Mouse (Mus musculus): ENCODE results near the gene Vps25. TPM values are rescaled to one million over a fixed set of nuclear protein-coding genes. Genes with fewer than 3 reads are reported as not detected.

Gene Vps25
- total RNA-seq, 1 experiment = 105 TPM

DNA sequence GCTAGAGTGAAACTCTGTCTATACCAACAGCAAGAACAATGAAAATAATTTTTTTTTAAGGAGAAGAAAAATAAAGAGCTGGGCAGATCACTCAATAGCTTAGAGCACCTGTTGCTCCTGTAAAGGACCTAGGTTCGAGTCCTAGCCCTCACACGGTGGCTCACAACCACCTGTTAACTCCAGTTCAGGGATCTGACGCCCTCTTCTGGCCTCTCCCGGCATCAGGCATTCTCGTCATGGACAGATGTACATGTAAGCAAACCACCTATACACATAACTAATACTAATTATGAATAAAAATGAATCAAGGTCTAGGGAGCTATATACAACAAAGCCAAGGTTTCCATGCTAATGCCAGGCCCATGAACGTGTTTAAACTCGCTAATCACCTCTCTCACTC, 47.4 kb downstream of the Vps25 start:
- in situ Hi-C loops (cut with MboI; ENCODE audit: low sequenced_read_pairs in 2 of 2, unreplicated experiment in 2 of 2) = no loop called here
- no peak overlapping the region for H3K27ac ChIP-seq (ENCODE audit: insufficient read depth, low read depth, low read length, poor library complexity, severe bottlenecking)
- TF ChIP-seq ZC3H11A (IDR thresholded peaks at IDR 0.05; ENCODE audit: borderline replicate concordance, low read depth, low read length) (no peak), MAFK (IDR thresholded peaks at IDR 0.05; ENCODE audit: insufficient read depth, low read depth, low read length) (no peak), HCFC1 (IDR thresholded peaks at IDR 0.05; ENCODE audit: borderline replicate concordance, insufficient read depth, low read length) (no peak)

GRCm38 (mm10) chr11:101301299-101302003, 47.9 kb downstream of the Vps25 start:
- no peaks in the 10 kb centered on the region for H3K4me1 ChIP-seq (ENCODE audit: control insufficient read depth in 2 of 2, insufficient read depth in 2 of 2, low read length in 2 of 2, poor library complexity in 1 of 2)
- H3K9me3 ChIP-seq (ENCODE audit: control insufficient read depth, insufficient read depth, low read depth, low read length) = no peaks in the 10 kb centered on the region
- H3K36me3 ChIP-seq (ENCODE audit: control insufficient read depth, insufficient read depth, low read length, poor library complexity, severe bottlenecking) = peaks cover 4% of the 10 kb centered on the region; the same call in 1 of the 2 replicates
- H3K27ac ChIP-seq (ENCODE audit: insufficient read depth, low read depth, low read length, poor library complexity, severe bottlenecking) = no peak overlapping the region
- peak overlapping the region; percentile 83 to 93 for H3K4me3 ChIP-seq (ENCODE audit: insufficient read depth in 1 of 2, low read depth in 1 of 2, low read length in 2 of 2, poor library complexity in 1 of 2, severe bottlenecking in 1 of 2)
- TF ChIP-seq ZC3H11A (IDR thresholded peaks at IDR 0.05; ENCODE audit: borderline replicate concordance, low read depth, low read length) (no peak), CHD2 (IDR thresholded peaks at IDR 0.05; ENCODE audit: low read depth, low read length) (no peak), ZNF384 (IDR thresholded peaks at IDR 0.05; ENCODE audit: low read depth, low read length) (no peak), HCFC1 (IDR thresholded peaks at IDR 0.05; ENCODE audit: borderline replicate concordance, insufficient read depth, low read length) (no peak), MAFK (IDR thresholded peaks at IDR 0.05; ENCODE audit: insufficient read depth, low read depth, low read length) (no peak)
- in situ Hi-C loops (cut with MboI; ENCODE audit: low sequenced_read_pairs in 2 of 2, unreplicated experiment in 2 of 2) = no loop called here
- no peak for DNase-seq (ENCODE audit: low read depth, low spot score)
- peak overlapping the region; percentile 87 for H3K9ac ChIP-seq (ENCODE audit: insufficient read depth, low read depth, low read length, poor library complexity, severe bottlenecking)

More for the DNA sequence above, 47.4 kb downstream of the Vps25 start:
- H3K9me3 ChIP-seq (ENCODE audit: control insufficient read depth, insufficient read depth, low read depth, low read length) = no peaks in the 10 kb centered on the region
- no peak for DNase-seq (ENCODE audit: low read depth, low spot score)
- peak overlapping the region; percentile 83 to 93; a peak in 3 of 4 replicates for H3K4me3 ChIP-seq (ENCODE audit: insufficient read depth in 1 of 2, low read depth in 1 of 2, low read length in 2 of 2, poor library complexity in 1 of 2, severe bottlenecking in 1 of 2)
- H3K9ac ChIP-seq (ENCODE audit: insufficient read depth, low read depth, low read length, poor library complexity, severe bottlenecking) = no peak overlapping the region
- H3K4me1 ChIP-seq (ENCODE audit: control insufficient read depth in 2 of 2, insufficient read depth in 2 of 2, low read length in 2 of 2, poor library complexity in 1 of 2) = no peaks in the 10 kb centered on the region
- peaks cover 4% of the 10 kb centered on the region; the same call in 1 of the 2 replicates for H3K36me3 ChIP-seq (ENCODE audit: control insufficient read depth, insufficient read depth, low read length, poor library complexity, severe bottlenecking)

GRCm38 (mm10) chr11:101302004-101302798, 48.7 kb downstream of the Vps25 start, which contains the start of gene Becn1:
Becn1 (minus strand) TSS chr11:101302286.
- peaks cover 0 to 3% of the 10 kb centered on the region in 2 experiments; a peak in 1 of 4 replicates for H3K4me1 ChIP-seq (ENCODE audit: control insufficient read depth in 2 of 2, insufficient read depth in 2 of 2, low read length in 2 of 2, poor library complexity in 1 of 2)
- H3K36me3 ChIP-seq (ENCODE audit: control insufficient read depth, insufficient read depth, low read length, poor library complexity, severe bottlenecking) = peaks cover 4% of the 10 kb centered on the region; the same call in 1 of the 2 replicates
- in situ Hi-C loops (cut with MboI; ENCODE audit: low sequenced_read_pairs in 2 of 2, unreplicated experiment in 2 of 2) = no loop called here
- no peak for TF ChIP-seq HCFC1 (IDR thresholded peaks at IDR 0.05; ENCODE audit: borderline replicate concordance, insufficient read depth, low read length)
- no peak for TF ChIP-seq ZNF384 (IDR thresholded peaks at IDR 0.05; ENCODE audit: low read depth, low read length)
- TF ChIP-seq MAFK (IDR thresholded peaks at IDR 0.05; ENCODE audit: insufficient read depth, low read depth, low read length) = no peak
- TF ChIP-seq ZC3H11A (IDR thresholded peaks at IDR 0.05; ENCODE audit: borderline replicate concordance, low read depth, low read length) = no peak
- no peak for TF ChIP-seq CHD2 (IDR thresholded peaks at IDR 0.05; ENCODE audit: low read depth, low read length)
- H3K9ac ChIP-seq (ENCODE audit: insufficient read depth, low read depth, low read length, poor library complexity, severe bottlenecking) = peak within 1 kb of the TSS; percentile 87
- peak within 1 kb of the TSS; percentile 83 to 93 for H3K4me3 ChIP-seq (ENCODE audit: insufficient read depth in 1 of 2, low read depth in 1 of 2, low read length in 2 of 2, poor library complexity in 1 of 2, severe bottlenecking in 1 of 2)
- peak; percentile 95 for DNase-seq (ENCODE audit: low read depth, low spot score)
- H3K27ac ChIP-seq (ENCODE audit: insufficient read depth, low read depth, low read length, poor library complexity, severe bottlenecking) = no peak within 1 kb of the TSS
- no peaks in the 10 kb centered on the region for H3K9me3 ChIP-seq (ENCODE audit: control insufficient read depth, insufficient read depth, low read depth, low read length)

GRCm38 (mm10) chr11:101307744-101308143, 54.2 kb downstream of the Vps25 start:
- H3K36me3 ChIP-seq (ENCODE audit: control insufficient read depth, insufficient read depth, low read length, poor library complexity, severe bottlenecking) = no peaks in the 10 kb centered on the region
- H3K4me1 ChIP-seq (ENCODE audit: control insufficient read depth in 2 of 2, insufficient read depth in 2 of 2, low read length in 2 of 2, poor library complexity in 1 of 2) = peaks cover 2 to 5% of the 10 kb centered on the region in 2 experiments; a peak in 1 of 4 replicates
- no peak overlapping the region; the same call in 1 of the 2 replicates for H3K9ac ChIP-seq (ENCODE audit: insufficient read depth, low read depth, low read length, poor library complexity, severe bottlenecking)
- in situ Hi-C loops (cut with MboI; ENCODE audit: low sequenced_read_pairs in 2 of 2, unreplicated experiment in 2 of 2) = no loop called here
- H3K9me3 ChIP-seq (ENCODE audit: control insufficient read depth, insufficient read depth, low read depth, low read length) = no peaks in the 10 kb centered on the region
- no peak overlapping the region; the same call in 1 of the 2 replicates for H3K27ac ChIP-seq (ENCODE audit: insufficient read depth, low read depth, low read length, poor library complexity, severe bottlenecking)
- TF ChIP-seq CHD2 (IDR thresholded peaks at IDR 0.05; ENCODE audit: low read depth, low read length) (peak; percentile 36; the same call in 1 of the 2 replicates), HCFC1 (IDR thresholded peaks at IDR 0.05; ENCODE audit: borderline replicate concordance, insufficient read depth, low read length) (no peak)
- no peak overlapping the region for H3K4me3 ChIP-seq (ENCODE audit: insufficient read depth in 1 of 2, low read depth in 1 of 2, low read length in 2 of 2, poor library complexity in 1 of 2, severe bottlenecking in 1 of 2)
- DNase-seq (ENCODE audit: low read depth, low spot score) = peak; percentile 51

Other genes with a start within 250 kb of the Vps25 start
- gene Atp6v0a1, start 244.3 kb upstream of the Vps25 start, total RNA-seq (2012; rRNA removed) = 38.1 and 43.4 TPM in 2 replicates
- 4.7 and 9.2 TPM in 2 replicates for gene Naglu, start 183.7 kb upstream of the Vps25 start, total RNA-seq (2012; rRNA removed)
- gene Hsd17b1, start 175.3 kb upstream of the Vps25 start, total RNA-seq (2012; rRNA removed) = 2.4 and 3.4 TPM in 2 replicates
- 21.9 and 22.9 TPM in 2 replicates for gene Coasy, start 171.1 kb upstream of the Vps25 start, total RNA-seq (2012; rRNA removed)
- gene Mlx, start 166.4 kb upstream of the Vps25 start, total RNA-seq (2012; rRNA removed) = 30.7 and 42.0 TPM in 2 replicates
- gene Psmc3ip, start 158.3 kb upstream of the Vps25 start, total RNA-seq (2012; rRNA removed) = 20.6 and 31.5 TPM in 2 replicates
- gene Retreg3, start 133.8 kb upstream of the Vps25 start, total RNA-seq (2012; rRNA removed) = 60.4 and 65.2 TPM in 2 replicates
- 27.5 and 38.6 TPM in 2 replicates for gene Tubg1, start 133.8 kb upstream of the Vps25 start, total RNA-seq (2012; rRNA removed)
- gene Tubg2, start 97.8 kb upstream of the Vps25 start, total RNA-seq (2012; rRNA removed) = 0.31 and 0.74 TPM in 2 replicates
- gene Cntnap1, start 83.2 kb upstream of the Vps25 start, total RNA-seq (2012; rRNA removed) = 0.18 and 0.58 TPM in 2 replicates
- gene Plekhh3, start 82.4 kb upstream of the Vps25 start, total RNA-seq (2012; rRNA removed) = 3.4 and 5.1 TPM in 2 replicates
- 0.31 TPM in 1 of 2 replicates, not detected in the other for gene Ccr10, start 78.3 kb upstream of the Vps25 start, total RNA-seq (2012; rRNA removed)
- 18.3 and 18.9 TPM in 2 replicates for gene Ezh1, start 27.2 kb upstream of the Vps25 start, total RNA-seq (2012; rRNA removed)
- gene Ramp2, start 7.7 kb upstream of the Vps25 start, total RNA-seq (2012; rRNA removed) = 4.0 and 5.6 TPM in 2 replicates
- 0.49 and 1.1 TPM in 2 replicates for gene Wnk4, start 6.9 kb downstream of the Vps25 start, total RNA-seq (2012; rRNA removed)
- gene Cntd1, start 25.3 kb downstream of the Vps25 start, total RNA-seq (2012; rRNA removed) = 2.1 and 2.4 TPM in 2 replicates
- 107 and 139 TPM in 2 replicates for gene Coa3, start 25.4 kb downstream of the Vps25 start, total RNA-seq (2012; rRNA removed)
- 80.6 and 89.2 TPM in 2 replicates for gene Becn1, start 48.6 kb downstream of the Vps25 start, total RNA-seq (2012; rRNA removed)
- 40.0 and 57.0 TPM in 2 replicates for gene Psme3, start 62.5 kb downstream of the Vps25 start, total RNA-seq (2012; rRNA removed)
- gene Aoc2, start 71.4 kb downstream of the Vps25 start, total RNA-seq (2012; rRNA removed) = 4.6 and 5.0 TPM in 2 replicates
- gene Aoc3, start 76.9 kb downstream of the Vps25 start, total RNA-seq (2012; rRNA removed) = 0.62 and 0.95 TPM in 2 replicates
- not detected in 2 replicates for gene G6pc, start 113.9 kb downstream of the Vps25 start, total RNA-seq (2012; rRNA removed)
- 73.2 and 79.4 TPM in 2 replicates for gene Aarsd1, start 163.9 kb downstream of the Vps25 start, total RNA-seq (2012; rRNA removed)
- gene Gm27029, start 171.1 kb downstream of the Vps25 start, total RNA-seq (2012; rRNA removed) = 1.3 and 5.4 TPM in 2 replicates
- 6.9 and 7.6 TPM in 2 replicates for gene Rundc1, start 171.4 kb downstream of the Vps25 start, total RNA-seq (2012; rRNA removed)
- 3.2 and 3.4 TPM in 2 replicates for gene Ptges3l, start 171.6 kb downstream of the Vps25 start, total RNA-seq (2012; rRNA removed)
- 1,298 and 1,307 TPM in 2 replicates for gene Rpl27, start 188.6 kb downstream of the Vps25 start, total RNA-seq (2012; rRNA removed)
- gene Ifi35, start 194.7 kb downstream of the Vps25 start, total RNA-seq (2012; rRNA removed) = 5.0 and 9.1 TPM in 2 replicates
- 8.9 and 10.4 TPM in 2 replicates for gene Rnd2, start 211.3 kb downstream of the Vps25 start, total RNA-seq (2012; rRNA removed)
- gene Vat1, start 212.5 kb downstream of the Vps25 start, total RNA-seq (2012; rRNA removed) = 41.9 and 57.5 TPM in 2 replicates

Data from ES-E14 (cell line).